Mouse (Mus musculus) left cerebral cortex, adult 6 months (tissue): ENCODE data around the gene Tmem269. TPM values are rescaled to one million over a fixed set of nuclear protein-coding genes. Genes with fewer than 3 reads are reported as not detected.

Source experiments
- long read RNA-seq, 2 experiments: library from polyadenylated mRNA; unstranded; transcript quantifications; one replicate each; pipeline ENCODE4 v2.0.0; 2019 to 2020
- polyA plus RNA-seq: library from polyadenylated mRNA; unstranded; fragments of <200 nt; fragmentation: Nextera tagmentation; gene quantifications from 2 replicates; pipeline ENCODE4 v1.2.3, GENCODE M21; 2021

Gene Tmem269
- 0.47 and 0.51 TPM in 2 replicates for polyA plus RNA-seq
- long read RNA-seq, experiment 1, partial matches to known transcripts = 0 of 1 reads
- long read RNA-seq, experiment 1, other reads (novel, unspliced or antisense) = 1 of 1 reads
- long read RNA-seq, experiment 2 = 0 reads

DNA sequence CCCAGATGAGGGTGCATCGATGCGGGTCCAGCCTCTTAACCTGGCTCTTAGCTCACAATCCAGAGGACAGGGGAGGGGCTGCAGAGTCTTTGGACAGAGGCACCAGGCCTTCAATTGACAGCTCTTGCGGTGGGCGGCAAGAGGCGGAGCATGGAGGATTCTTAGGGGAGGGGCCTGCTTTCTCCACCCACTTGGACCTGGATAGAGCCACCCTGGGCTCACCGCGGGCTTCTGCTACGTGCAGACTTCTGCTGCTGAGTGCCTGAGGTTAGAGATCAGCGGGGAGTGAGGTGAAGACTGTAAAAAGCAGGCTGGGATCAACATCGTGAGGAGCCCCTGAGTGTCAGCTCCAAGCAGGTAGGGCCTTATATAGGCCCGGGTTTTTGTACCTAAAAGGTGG is at the start of gene Tmem269:
TSS of gene Tmem269 (minus strand) at position 49 of the 400 bp plus-strand sequence.

DNA sequence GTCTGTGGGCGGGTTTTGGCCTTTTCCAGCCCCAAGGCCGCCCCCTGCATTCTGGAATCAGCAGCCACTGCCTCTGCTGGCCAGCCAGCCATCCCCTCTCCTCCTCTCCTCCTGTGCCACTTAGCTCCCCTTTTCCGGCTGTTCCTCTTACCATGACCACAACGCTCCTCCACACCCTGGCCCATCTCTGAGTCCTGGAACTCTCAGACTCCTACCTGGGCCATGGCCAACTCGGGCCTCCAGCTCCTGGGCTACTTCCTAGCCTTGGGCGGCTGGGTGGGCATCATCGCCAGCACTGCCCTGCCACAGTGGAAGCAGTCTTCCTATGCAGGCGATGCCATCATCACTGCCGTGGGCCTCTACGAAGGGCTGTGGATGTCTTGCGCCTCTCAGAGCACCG is 37.3 kb upstream of the Tmem269 start, which contains the start of gene Cldn19:
TSS of gene Cldn19 (plus strand) at position 64 of the 400 bp plus-strand sequence.

DNA sequence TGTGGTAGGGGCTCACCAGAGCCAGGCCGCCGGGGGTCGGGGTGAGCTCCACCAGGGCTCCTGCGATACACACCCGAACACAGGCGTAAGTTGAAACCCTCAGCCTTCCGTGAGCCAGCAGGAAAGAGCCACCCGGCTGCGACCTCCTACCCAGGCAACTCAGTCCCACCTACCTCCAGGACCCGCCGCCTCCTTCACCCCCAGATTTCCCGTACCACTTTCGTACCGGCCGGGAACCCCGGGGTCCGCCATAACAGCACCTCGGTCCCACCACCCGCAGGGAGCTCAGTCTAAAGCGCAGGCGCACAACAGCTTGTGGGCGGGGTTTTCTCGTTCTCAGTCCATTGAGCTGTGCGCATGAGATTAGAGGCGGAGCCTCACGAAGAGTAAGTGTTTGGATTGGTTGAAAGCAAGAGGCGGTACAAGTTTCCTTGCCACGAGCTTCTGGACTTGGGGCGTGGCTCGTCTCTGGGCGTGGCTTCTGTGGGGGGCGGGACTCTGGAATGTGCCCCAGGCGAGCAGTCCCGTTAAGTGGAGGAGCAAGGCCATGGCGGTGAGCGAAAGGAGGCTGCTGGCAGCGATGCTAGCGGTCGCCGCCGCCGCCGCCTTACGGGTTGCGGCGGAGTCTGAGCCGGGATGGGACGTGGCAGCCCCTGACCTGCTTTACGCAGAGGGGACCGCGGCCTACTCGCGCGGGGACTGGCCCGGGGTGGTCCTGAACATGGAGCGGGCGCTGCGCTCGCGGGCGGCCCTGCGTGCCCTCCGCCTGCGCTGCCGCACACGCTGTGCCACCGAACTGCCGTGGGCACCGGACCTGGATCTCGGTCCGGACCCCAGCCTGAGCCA is 14.6 kb upstream of the Tmem269 start, which contains the start of the genes AU022252 and P3h1:
TSS of gene AU022252 (minus strand) at position 303 of the 846 bp plus-strand sequence.
TSS of gene P3h1 (plus strand) at position 506 of the 846 bp plus-strand sequence.

DNA sequence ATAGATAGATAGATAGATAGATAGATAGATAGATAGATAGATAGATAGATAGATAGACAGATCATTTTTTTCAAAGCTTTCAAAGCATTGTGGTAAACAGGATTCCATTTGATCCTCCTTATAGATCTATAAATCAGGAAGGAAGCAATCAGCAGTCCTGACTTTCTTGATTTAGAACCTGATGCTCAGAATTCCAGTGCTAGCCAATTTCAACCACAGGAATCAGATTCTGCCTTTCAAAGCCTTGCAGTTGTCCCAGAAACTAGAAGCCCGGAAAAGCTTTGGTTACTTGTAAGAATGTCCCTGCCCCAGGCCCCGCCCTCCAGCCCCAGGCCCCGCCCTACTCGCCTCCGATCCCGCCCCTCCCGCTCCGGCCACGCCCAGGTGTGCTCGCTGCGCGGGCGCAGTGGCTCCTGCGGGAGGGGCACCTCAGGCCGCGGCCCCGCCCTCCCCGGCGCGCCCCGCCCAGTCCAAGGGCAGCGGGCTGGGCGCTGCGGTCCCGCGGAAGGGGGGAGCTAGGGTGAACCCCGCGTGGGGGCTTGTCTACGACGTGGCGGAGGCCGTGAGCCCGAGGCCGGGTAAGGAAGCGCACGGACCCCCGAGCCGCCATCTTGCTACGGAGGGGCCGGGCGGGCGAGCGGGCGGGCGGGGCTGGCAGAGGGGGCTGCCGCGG is 23.0 kb downstream of the Tmem269 start, which contains the start of gene Svbp:
TSS of gene Svbp (plus strand) at position 398 of the 673 bp plus-strand sequence.

DNA sequence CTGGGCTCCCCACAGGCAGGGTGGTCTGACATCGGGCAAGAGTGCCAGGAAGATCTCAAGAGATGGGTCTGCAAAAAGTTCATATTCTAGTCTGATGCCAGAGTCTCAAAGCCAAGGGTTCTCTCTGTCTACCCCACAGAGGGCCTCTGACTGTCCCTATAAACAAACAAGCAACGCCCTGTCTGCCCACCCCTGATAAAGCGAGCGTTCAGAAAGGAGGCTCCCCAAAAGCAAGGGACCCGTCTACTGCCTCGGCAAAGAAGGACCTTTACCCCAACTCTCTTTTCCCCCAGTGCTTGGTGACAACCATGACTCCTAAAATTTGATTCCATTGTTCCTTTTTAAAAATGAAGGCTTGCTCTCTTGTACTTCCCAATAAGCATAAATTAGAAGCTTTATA is 28.2 kb downstream of the Tmem269 start, which contains the start of gene Ermap:
TSS of gene Ermap (minus strand) at position 148 of the 400 bp plus-strand sequence.

DNA sequence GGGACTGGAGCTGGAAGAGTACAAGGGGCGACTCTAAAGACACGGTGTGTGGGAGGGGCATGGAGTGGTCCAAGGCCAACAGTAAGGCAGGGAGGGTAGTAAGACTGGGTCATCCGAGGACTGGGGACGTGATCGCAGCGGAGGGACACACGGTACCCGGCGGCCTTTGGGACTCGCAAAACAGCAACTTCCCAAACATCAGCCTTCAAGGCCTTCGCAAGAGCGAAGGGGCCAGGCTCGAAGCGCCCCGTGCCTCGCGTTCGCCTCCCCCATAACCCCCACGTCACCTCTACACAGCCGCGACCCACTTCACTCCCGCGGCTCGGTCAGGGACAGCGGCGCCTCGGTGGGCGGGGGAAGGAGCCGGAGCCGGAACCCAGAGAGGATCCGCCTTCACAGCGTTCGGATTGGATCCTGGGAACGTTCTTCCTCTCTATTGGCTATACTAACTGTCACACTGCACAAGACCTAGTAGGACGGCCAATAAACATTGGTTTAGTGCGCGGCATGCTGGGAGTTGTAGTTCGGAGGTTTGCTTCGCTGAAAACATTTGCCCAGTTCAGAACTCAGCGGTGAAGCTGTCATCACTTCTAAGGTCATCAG is 44.1 kb downstream of the Tmem269 start, which contains the start of gene Zfp691:
TSS of gene Zfp691 (minus strand) at position 345 of the 603 bp plus-strand sequence.

Other genes with a start within 250 kb of the Tmem269 start
- gene Slc2a1, start 109.5 kb downstream of the Tmem269 start, polyA plus RNA-seq = 14.0 and 23.4 TPM in 2 replicates
- 8.6 and 13.2 TPM in 2 replicates for gene Zfp691, start 44.0 kb downstream of the Tmem269 start, polyA plus RNA-seq
- 0.18 and 0.22 TPM in 2 replicates for gene Ermap, start 28.2 kb downstream of the Tmem269 start, polyA plus RNA-seq
- gene Svbp, start 22.9 kb downstream of the Tmem269 start, polyA plus RNA-seq = 75.1 and 79.5 TPM in 2 replicates
- 19.5 and 21.6 TPM in 2 replicates for gene AU022252, start 14.5 kb upstream of the Tmem269 start, polyA plus RNA-seq
- 2.5 TPM in 2 replicates for gene P3h1, start 14.7 kb upstream of the Tmem269 start, polyA plus RNA-seq
- 0.29 TPM in 2 replicates for gene Cldn19, start 37.2 kb upstream of the Tmem269 start, polyA plus RNA-seq
- 35.2 and 201 TPM in 2 replicates for gene Ybx1, start 76.4 kb upstream of the Tmem269 start, polyA plus RNA-seq
- gene Ppih, start 102.3 kb upstream of the Tmem269 start, polyA plus RNA-seq = 32.2 and 40.0 TPM in 2 replicates
- gene Ccdc30, start 197.3 kb upstream of the Tmem269 start, polyA plus RNA-seq = 9.3 and 9.8 TPM in 2 replicates
- 13.6 and 18.8 TPM in 2 replicates for gene Ppcs, start 204.2 kb upstream of the Tmem269 start, polyA plus RNA-seq
- 0.50 TPM in 1 of 2 replicates, not detected in the other for gene Zmynd12, start 204.6 kb upstream of the Tmem269 start, polyA plus RNA-seq